Mouse (Mus musculus) left cerebral cortex, postnatal 25 days (tissue): ENCODE measurements at regions not wholly inside any gene's neighbourhood (a gene's known extent, or its start where the extent isn't known, plus 50 kb on each side); places are given as distances from the start of the nearest gene placed in this dataset.
"Not testable (repeated sequence)": the region's sequence is repeated elsewhere in the genome, so short reads cannot be mapped to it uniquely, and the experiment has no call there.

Experiments
- DNase-seq, 2 experiments: peaks; one replicate each; pipeline ENCODE4 v3.0.0; 2022; ENCODE audit warnings: low spot score in 2 of 2, mixed read lengths in 1 of 2
- intact Hi-C: fragments of 180-260 bp; cut with DNase I; formaldehyde crosslinking; loops from one replicate; pipeline ENCODE4 v1.15.1; 2025

DNA sequence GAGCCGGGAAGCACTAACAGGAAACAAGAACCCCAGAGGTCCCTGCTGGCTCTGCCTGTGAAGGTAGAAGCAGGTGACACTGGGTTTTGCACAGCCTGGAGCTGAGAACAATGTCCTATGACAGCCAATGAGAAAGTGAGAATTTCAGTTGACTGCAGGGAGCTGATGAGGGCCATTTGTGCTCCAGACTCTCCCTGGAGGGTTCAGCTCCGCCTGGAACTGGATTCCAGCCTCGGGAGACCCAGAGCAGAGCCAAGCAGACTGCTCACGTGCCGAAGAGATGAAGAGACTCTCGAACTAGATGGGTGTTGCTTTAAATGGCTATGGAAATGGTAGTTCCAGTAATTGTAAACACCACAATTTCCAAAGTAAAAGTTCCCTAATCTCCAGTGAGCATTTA lies 93.5 kb downstream of the Cand1 start:
- DNase-seq, result no peak
- intact Hi-C loops, result no loop called here

DNA sequence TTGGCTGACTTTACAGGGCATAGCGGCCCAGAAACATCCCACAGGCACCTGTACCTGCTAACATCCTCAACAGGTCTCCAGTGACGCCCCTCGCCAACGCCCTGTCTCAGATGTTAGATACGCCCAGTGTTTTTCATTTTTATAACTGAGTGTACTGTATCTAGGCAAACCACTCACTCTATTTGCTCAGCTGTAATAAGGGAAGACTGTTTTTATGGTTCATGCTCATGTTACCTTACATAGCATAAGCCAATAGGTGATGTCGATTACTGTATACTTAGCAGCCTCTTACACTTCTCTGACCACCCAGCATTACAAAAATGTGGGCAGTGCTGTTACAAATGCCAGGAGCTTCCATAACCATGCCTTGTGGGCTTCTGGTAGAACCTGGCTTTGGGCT lies 97.0 kb downstream of the Cand1 start:
- no peak for DNase-seq
- intact Hi-C loops, result no loop called here

DNA sequence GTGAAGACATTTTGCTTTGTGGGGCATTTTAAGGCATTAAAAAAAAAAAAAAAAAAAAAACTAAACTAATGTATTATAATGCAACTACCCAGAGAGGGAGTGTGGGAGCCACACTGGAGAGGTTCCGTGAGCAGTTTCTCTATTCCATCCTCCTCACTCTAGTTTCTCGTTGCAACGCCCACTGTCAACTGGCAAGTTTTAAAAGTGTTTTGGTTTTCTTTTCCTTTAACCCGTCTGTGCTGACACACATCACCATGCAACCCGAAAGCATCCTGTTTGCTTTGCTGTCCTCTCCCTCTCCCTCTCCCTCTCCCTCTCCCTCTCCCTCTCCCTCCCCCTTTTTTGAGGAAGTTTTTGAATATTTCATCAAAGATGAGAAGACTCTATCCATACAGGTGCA lies 97.5 kb downstream of the Cand1 start:
- intact Hi-C loops, result no loop called here
- DNase-seq, result peak; percentile 35 to 79

DNA sequence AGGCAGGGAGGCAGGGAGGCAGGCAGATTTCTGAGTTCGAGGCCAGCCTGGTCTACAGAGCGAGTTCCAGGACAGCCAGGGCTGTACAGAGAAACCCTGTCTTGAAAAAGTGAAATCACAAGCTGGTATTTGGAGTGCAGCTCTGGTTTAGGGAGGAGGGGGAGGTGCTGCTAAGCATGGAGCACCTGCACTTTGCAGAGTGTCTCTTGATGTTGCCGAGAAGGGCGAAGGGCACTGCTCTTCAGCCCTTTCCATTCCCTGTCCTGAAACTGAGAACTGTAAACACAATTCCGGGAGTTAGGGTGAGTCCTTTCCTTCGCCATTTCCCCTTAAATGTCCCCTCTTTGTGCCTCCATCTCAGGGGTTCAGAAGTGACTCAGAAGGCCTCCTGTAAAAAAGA lies 101.6 kb downstream of the Cand1 start:
- intact Hi-C loops, result no loop called here

DNA sequence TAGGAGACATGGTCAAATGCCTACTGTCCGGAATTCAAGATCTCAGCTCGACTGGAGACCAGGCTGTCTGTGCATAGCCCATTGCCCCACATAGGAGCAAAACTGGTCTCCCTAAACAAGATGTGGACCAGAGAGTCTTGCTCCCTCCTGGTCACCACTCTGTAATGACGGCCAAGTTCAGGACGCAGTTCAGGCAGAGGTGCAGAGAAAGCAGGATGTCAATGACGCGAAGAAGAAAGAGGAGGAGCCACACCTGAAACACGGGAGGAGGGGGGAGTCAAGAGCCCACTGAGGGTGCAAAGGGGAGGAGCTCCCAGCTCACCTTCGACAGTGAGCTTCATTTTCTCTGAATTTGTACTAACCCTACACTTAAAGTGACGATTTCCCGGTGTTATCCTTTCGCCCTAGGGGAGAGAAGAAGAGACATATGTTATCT lies 104.3 kb downstream of the Cand1 start:
- no peak for DNase-seq

More for the DNA sequence above, 101.6 kb downstream of the Cand1 start:
- DNase-seq, result no peak

DNA sequence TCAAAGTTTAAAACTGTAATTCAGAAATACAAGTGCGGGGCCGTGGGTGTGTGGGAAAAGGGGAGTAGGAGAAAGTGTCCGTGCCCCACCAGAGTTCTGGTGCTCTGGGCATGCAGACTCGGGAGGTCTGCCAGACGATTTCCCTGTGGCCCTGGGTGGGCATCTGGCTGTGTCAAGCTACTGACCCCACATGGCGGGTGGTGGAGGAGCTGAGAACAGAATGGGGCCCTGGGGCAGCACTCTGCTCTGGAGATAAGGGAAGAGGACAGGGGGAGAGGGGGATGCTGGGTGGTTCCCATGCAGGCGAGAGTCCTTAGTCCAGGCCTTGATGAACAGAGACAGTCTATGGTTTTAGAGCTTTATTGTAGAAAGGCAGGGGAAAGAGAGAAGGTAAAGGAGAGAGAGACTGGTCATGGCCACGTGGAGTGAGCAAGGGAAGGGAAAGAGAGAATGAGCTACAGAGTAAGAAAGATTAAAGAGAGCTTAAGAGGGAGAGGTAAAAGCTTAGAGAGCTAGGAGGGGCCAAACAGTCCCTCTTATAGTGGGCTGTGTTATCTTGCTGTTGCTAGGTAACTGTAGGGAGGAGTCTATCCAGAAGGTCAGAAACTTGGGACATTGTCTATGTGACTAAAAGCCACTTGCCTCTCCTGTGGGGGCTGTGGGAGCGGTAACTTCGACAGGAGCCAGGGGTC lies 104.9 kb downstream of the Cand1 start:
- intact Hi-C loops, result no loop called here
- DNase-seq, result no peak

More for the DNA sequence above, 104.3 kb downstream of the Cand1 start:
- intact Hi-C loops, result no loop called here

DNA sequence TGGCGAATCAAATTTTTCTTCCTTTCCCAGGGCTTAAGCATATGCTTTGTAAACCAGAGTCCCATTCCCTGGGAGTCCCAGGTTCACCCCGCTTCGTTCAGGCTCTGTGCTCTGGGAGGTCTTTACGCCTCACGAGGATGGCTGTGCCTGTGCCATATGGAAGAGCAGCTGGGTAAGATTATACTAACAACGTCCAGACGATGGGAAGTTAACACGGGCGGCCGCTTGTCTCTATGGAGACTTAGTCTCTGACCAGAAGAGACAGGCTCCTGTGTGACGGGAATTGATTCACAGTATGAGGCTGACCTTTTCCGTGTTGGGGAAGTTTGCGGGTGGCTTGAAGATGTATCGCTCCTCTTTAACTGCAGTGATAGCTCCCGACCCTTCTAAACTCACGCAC lies 107.9 kb downstream of the Cand1 start:
- intact Hi-C loops, result no loop called here
- DNase-seq, result peak in 1 of 2 experiments; percentile 37

DNA sequence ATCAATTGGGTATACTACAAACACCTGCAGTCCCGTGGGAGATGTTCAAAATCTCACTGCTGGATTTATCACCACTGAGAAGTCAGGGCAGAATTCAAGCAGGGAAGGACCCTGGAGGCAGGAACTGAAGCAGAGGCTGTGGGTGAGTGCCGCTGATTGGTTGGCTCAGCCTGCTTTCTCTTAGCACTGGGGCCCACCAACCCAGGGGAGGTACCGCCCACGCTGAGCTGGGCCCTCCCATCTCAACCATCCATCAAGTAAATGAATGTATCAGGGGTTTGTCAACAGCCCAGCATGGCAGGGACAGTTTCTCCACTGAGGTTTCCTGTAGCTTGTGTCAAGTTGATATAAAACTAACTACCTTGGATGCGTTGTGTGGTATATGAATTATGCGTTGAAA lies 109.2 kb downstream of the Cand1 start:
- DNase-seq, result no peak
- intact Hi-C loops, result no loop called here

DNA sequence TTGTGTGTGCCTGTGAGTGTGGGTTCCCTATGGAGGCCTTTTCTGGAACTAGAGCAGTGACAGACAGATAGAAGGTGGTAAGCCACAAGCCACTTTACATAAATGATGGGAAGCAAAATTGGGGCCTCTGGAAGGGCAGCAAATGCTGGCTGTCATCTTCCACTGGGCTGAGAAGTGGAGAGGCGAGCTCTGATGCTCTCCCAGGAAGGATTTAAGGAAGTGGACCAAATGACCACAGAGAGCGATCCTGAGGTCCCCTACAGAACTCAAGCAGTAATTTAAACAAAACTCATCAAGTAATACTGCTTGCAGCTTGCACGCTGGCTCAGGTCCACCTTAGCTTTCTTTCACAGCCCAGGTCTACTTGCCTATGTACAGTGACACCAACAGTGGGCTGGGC lies 111.8 kb downstream of the Cand1 start:
- intact Hi-C loops, result no loop called here
- no peak for DNase-seq

DNA sequence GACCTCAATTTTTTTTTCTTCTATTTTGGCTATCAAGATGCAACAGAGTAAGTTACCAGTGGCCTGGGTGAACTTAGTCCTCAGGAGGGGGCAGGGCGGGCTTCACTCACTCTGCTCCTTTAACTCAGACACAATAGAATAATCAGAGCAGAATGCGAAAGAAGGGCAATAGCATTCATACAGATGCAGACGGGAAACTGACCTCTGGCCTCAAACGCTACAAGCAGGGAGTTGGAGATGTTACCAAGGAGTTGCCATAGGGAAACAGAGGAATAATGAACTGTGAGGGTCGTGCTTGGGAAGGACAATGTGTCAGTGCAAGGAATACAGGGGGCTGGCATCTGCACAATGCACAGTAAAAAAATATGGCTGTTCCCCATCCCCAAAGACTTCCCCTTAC lies 116.3 kb downstream of the Cand1 start:
- DNase-seq, result no peak
- intact Hi-C loops, result no loop called here

DNA sequence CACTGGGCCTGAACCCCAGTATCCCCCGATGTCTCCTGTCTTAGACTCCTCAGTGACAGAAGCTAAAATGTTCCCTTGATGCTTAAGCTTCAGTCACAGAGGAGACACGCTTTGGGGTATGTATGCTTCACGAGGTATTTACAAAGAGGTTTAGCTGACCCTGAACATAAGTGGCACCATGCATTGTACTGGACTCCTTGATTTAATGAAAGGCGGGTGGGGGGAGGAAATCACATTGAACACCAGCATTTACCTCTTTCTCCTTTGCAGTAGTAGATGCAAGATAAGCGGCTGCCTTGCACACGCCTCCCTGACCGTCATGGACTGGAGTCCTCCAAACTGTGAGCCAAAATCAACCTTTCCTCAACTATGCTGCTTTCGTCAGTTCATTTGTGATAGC lies 117.5 kb downstream of the Cand1 start:
- DNase-seq, result no peak
- intact Hi-C loops, result no loop called here

DNA sequence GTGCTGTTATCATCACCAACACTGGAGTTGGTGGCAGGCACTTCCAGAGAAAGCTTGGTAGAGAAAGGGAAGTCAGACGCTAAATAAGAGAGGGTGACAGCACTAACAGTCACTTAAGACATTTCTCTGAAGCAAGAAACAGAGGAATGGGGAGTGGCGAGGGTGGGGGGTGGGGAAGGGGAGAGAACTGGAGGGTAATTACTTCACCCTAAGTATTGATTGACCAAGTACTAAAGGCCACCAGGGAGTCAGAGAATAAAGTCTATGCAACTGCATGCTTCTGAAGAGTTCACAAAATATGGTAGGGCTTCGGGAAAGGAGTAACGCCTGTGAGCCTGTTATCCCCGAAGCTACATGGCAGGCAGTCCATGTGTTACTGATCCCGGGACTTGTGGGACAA lies 118.3 kb downstream of the Cand1 start:
- intact Hi-C loops, result no loop called here
- no peak for DNase-seq

DNA sequence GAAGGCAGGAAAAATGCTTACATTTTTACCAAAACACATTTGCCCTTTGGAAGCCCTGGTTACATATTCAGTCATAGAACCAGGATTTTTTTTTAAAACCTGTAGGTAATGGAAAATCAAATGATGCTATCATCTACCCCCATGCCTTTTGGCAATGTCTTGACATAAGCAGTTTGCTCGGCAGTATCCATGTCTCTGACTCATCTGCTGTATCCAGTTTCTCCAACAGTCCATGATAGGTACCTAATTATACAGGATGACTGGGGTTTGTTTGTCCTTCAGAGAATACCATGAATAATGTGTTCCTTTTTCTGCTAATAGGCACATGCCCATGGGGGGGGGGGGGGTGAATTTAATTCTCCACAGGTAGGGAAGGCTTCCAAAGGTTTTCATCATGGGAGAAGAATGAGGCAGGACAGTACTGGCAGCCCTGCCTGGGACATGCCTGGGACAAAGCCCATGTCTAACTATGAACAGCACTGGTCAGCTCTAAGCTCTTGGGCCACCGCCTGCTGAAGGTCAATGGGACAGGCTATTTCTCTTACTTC lies 122.9 kb downstream of the Cand1 start:
- intact Hi-C loops, result no loop called here
- peak in 1 of 2 experiments; percentile 20 for DNase-seq

DNA sequence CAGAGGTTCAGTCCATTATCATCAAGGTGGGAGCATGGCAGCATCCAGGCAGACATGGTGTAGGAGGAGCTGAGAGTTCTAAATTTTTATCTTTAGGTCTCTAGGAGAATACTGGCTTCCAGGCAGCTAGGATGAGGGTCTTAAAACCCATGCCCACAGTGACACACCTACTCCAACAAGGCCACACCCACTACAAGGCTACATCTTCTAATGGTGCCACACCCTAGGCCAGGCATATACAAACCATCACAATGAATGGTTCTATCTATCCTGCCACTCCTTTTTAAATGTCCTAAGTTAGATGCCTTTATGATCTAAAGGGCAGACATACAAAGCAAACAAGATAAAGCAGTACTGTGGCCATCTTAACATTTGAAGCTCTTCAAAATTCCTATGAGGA lies 124.7 kb downstream of the Cand1 start:
- intact Hi-C loops, DNase-seq: not testable (repeated sequence)

DNA sequence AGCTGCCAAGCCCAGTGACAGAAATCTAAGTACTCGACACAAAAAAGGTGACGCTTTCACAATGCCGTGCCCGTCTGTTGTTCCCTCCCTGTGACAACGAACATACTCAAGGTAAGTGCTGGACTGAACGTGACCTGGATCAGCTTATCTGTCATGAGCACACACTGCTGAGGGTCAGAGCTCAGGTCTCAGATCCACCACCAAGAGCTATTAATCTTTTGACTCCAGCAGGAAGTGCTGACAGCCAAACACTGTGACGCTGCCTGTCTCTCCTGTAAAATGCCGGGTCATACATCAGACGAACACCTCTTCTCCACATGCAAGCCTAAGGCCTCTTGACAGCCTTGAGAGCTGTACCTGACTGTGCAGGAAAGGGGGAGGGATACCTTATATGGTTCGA lies 125.2 kb downstream of the Cand1 start:
- intact Hi-C loops, result no loop called here
- DNase-seq, result no peak

DNA sequence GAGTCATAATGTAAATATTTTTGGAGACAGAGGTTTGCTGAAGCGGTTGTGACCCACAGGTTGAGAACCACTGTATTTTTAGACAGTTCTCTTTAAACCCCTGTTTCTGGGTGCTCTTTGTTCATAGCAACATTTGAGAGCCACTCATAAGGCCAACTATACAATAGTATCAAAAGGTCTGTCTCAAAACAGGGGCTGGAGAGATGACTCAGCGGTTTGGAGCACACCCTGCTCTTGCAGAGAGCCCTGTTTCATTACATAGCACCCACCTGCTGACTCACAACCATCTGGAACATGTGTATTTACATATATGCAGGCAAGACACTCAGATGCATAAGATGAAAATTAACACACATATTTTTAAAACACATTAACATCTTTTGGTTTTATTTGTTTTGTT lies 128.0 kb downstream of the Cand1 start:
- intact Hi-C loops, result no loop called here
- DNase-seq, result peak; percentile 13 to 68

DNA sequence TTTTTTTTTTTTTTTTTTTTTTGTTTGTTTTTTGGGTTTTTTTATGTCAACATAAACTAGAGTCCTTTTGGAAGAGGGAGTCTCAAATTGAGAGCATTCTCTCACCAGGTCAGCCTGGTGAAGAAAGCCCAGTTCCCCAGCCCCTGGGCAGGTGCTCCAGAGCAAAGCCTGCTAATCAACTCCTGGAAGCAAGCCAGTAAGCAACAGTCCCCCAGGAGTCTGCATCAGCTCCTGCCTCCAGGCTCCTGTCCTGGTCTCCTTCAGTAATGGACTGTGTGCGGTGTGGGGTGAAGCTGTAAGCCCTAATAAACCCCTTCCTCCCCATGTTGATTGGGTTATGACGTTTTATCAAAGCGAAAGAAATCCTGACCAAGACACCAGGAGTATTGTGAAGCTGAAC lies 128.4 kb downstream of the Cand1 start:
- intact Hi-C loops, result no loop called here
- DNase-seq, result no peak

DNA sequence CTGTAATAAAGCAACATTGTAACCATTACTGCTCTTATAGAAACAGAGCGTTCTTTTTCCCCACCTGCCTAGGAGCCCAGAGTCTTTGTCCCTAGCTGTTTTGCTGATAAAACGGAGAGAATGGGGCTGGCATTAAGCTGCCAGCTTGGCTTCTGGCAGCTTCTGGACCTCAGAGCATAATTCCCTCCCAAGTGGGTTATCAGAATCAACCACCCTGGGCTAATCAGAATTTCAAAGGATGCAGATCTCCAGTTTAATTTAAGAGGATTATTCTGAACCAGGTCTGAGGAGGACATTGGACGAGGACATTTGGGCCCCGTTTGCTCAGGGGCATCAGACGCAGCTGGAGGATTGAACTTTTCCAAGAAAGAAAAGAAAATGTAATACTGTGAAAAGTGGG lies 129.2 kb downstream of the Cand1 start:
- intact Hi-C loops, result no loop called here
- no peak for DNase-seq

DNA sequence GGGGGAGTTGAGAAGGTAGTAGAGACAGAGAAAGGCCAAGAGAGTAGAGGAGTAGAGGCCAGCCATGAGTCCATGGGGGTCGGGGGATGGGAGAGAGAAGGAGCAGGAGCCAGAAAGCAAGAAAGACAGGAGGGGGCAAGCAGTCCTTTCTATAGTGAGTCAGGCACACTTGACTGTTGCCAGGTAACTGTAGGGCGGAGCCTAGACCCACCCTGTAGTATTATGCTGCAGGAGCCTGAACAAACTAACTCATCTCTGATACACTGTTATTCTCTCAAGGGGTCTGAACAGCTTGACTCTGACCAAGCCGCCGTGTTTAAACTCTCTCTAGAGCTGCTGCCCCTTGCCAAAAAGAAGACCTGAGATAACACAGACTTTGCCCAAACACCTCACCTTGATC lies 130.6 kb downstream of the Cand1 start:
- intact Hi-C loops, result no loop called here
- DNase-seq, result no peak

DNA sequence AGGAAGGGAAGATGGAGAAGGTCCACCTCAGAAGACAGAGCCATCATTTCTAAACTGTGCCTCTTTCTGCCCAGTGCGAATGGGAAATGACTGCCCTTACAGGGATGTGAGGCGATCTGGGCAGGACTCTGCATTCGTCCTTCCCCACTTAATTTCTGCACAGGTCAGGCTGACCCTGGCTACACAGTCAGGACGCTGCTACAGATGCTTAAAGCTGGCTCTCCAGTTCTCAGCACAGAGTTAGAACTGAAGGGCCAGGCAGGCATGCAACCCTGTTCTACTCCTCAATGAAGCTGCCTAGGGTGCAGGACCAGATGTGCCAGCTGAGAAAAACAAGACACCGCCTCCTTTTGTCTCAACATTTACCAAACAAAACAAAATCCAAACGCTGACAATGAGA lies 132.1 kb downstream of the Cand1 start:
- DNase-seq, result no peak
- intact Hi-C loops, result no loop called here

DNA sequence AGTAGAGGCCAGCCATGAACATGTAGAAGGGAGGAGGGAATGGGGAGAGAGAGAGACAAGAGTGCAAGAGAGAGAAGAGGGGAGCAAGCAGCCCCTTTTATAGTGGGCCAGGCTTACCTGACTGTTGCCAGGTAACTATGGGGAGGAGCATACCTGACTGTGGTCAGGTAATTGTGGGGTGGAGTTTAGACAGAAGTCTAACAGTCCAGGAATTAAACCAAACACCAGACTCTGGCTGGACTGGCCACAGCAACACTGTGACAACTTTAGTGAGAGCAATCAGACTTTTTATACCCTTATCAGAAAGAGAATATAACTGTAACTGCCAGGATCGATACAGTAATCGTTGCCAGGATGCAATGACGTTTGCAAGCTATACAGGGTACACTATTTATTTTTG lies 133.8 kb downstream of the Cand1 start:
- intact Hi-C loops, result no loop called here
- no peak for DNase-seq
